Mouse (Mus musculus): ENCODE results near the gene Ube2j1.

DNA sequence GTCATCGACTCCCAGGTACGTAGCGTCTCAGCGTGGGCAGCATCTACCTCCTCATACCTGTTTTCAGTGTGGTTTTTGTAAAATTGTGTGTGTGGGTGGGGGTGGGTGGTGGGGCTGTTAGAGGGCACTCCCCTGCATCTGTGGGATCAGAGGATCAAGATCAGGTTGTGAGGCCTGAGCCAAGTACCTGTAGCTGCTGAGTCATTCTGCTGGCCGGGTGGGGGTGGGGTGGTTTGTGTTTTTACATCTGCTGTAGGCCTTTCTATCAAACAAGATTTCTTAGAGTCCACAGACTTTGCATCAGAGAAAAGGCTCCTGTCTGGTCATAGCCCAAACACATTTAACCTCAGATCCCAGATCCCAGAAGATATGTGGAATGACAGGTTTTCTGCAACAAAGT is 35.1 kb upstream of the Ube2j1 start:
- no peak for TF ChIP-seq EP300 (IDR thresholded peaks at IDR 0.05; ENCODE audit: low read length)
- TF ChIP-seq RAD21 (IDR thresholded peaks at IDR 0.05; ENCODE audit: low read depth, low read length), result no peak
- no peak for TF ChIP-seq CTCF (conservative IDR thresholded peaks at IDR 0.05 in 1 of 2, IDR thresholded peaks at IDR 0.05 in 1 of 2; ENCODE audit: low read depth in 2 of 2, low read length in 2 of 2)
- no peak for TF ChIP-seq JUND (conservative IDR thresholded peaks at IDR 0.05; ENCODE audit: low read depth, low read length)
- no peak for TF ChIP-seq POLR2A (IDR thresholded peaks at IDR 0.05; ENCODE audit: low read depth, low read length)
- no peak for TF ChIP-seq MEF2A (IDR thresholded peaks at IDR 0.05; ENCODE audit: borderline replicate concordance, low read depth, low read length)

Data from CH12.LX (cell line).